Mouse (Mus musculus): ENCODE results near the gene Lin37. TPM values are rescaled to one million over a fixed set of nuclear protein-coding genes. Genes with fewer than 3 reads are reported as not detected.

The Lin37 gene
- polyA plus RNA-seq (2011; ENCODE audit: insufficient read depth, insufficient read length, low replicate concordance, missing spikeins), result 22.2 and 47.7 TPM in 2 replicates

- Histone ChIP-seq H3K27ac (ENCODE audit: control insufficient read depth, insufficient read depth, low read depth, low read length, poor library complexity) (peak within 1 kb of the TSS; percentile 66), H3K4me3 (replicated peaks; ENCODE audit: control insufficient read depth, low read depth, low read length) (peak within 1 kb of the TSS; percentile 81), H3K4me1 (ENCODE audit: control insufficient read depth, insufficient read depth, low read length) (peaks cover 3% of the 10 kb centered on the region; the same call in 1 of the 2 replicates)
- TF ChIP-seq POLR2A (IDR thresholded peaks at IDR 0.05; ENCODE audit: borderline replicate concordance, control insufficient read depth, low read depth, low read length) (peak; percentile 62; the same call in 1 of the 2 replicates), CTCF (IDR thresholded peaks at IDR 0.05; ENCODE audit: control insufficient read depth, insufficient read depth, low read length) (no peak)
- WGBS, result under 1% methylated on average over 20 of the region's 20 CpGs
These were observed at the start of gene Lin37 for GRCm38 (mm10) chr7:30559443-30559954. TSS of gene Lin37 (minus strand) at chr7:30559838.

- H3K4me3 ChIP-seq (replicated peaks; ENCODE audit: control insufficient read depth, low read depth, low read length), result no peak overlapping the region
- H3K4me1 ChIP-seq (ENCODE audit: control insufficient read depth, insufficient read depth, low read length), result no peaks in the 10 kb centered on the region
- TF ChIP-seq POLR2A (IDR thresholded peaks at IDR 0.05; ENCODE audit: borderline replicate concordance, control insufficient read depth, low read depth, low read length) (no peak), CTCF (IDR thresholded peaks at IDR 0.05; ENCODE audit: control insufficient read depth, insufficient read depth, low read length) (no peak)
- no peak overlapping the region for H3K27ac ChIP-seq (ENCODE audit: control insufficient read depth, insufficient read depth, low read depth, low read length, poor library complexity)
- WGBS, result 57% methylated on average over 16 of the region's 16 CpGs
These were observed 48.8 kb upstream of the Lin37 start for GRCm38 (mm10) chr7:30608476-30608875.

- 16% methylated on average over 8 of the region's 8 CpGs for WGBS
- H3K27ac ChIP-seq (ENCODE audit: control insufficient read depth, insufficient read depth, low read depth, low read length, poor library complexity), result no peak overlapping the region
- no peaks in the 10 kb centered on the region for H3K4me1 ChIP-seq (ENCODE audit: control insufficient read depth, insufficient read depth, low read length)
- TF ChIP-seq POLR2A (IDR thresholded peaks at IDR 0.05; ENCODE audit: borderline replicate concordance, control insufficient read depth, low read depth, low read length) (no peak), CTCF (IDR thresholded peaks at IDR 0.05; ENCODE audit: control insufficient read depth, insufficient read depth, low read length) (peak; percentile 83)
- H3K4me3 ChIP-seq (replicated peaks; ENCODE audit: control insufficient read depth, low read depth, low read length), result no peak overlapping the region
These were observed 48.2 kb upstream of the Lin37 start for GRCm38 (mm10) chr7:30607706-30608309.

GRCm38 (mm10) chr7:30604944-30605343 is 45.3 kb upstream of the Lin37 start:
- H3K4me3 ChIP-seq (replicated peaks; ENCODE audit: control insufficient read depth, low read depth, low read length), result no peak overlapping the region
- TF ChIP-seq POLR2A (IDR thresholded peaks at IDR 0.05; ENCODE audit: borderline replicate concordance, control insufficient read depth, low read depth, low read length) (no peak), CTCF (IDR thresholded peaks at IDR 0.05; ENCODE audit: control insufficient read depth, insufficient read depth, low read length) (no peak)
- H3K4me1 ChIP-seq (ENCODE audit: control insufficient read depth, insufficient read depth, low read length), result no peaks in the 10 kb centered on the region; the same call in 1 of the 2 replicates
- WGBS, result 83% methylated on average over 8 of the region's 8 CpGs
- H3K27ac ChIP-seq (ENCODE audit: control insufficient read depth, insufficient read depth, low read depth, low read length, poor library complexity), result no peak overlapping the region

- TF ChIP-seq CTCF (IDR thresholded peaks at IDR 0.05; ENCODE audit: control insufficient read depth, insufficient read depth, low read length), result no peak
- no peak for TF ChIP-seq POLR2A (IDR thresholded peaks at IDR 0.05; ENCODE audit: borderline replicate concordance, control insufficient read depth, low read depth, low read length)
These were observed 44.8 kb upstream of the Lin37 start for GRCm38 (mm10) chr7:30604424-30604823.

GRCm38 (mm10) chr7:30602583-30602982 is 42.9 kb upstream of the Lin37 start:
- no peaks in the 10 kb centered on the region; the same call in 1 of the 2 replicates for H3K4me1 ChIP-seq (ENCODE audit: control insufficient read depth, insufficient read depth, low read length)
- H3K4me3 ChIP-seq (replicated peaks; ENCODE audit: control insufficient read depth, low read depth, low read length), result no peak overlapping the region
- WGBS, result 78% methylated on average over 3 of the region's 3 CpGs
- no peak for TF ChIP-seq CTCF (IDR thresholded peaks at IDR 0.05; ENCODE audit: control insufficient read depth, insufficient read depth, low read length)
- TF ChIP-seq POLR2A (IDR thresholded peaks at IDR 0.05; ENCODE audit: borderline replicate concordance, control insufficient read depth, low read depth, low read length), result no peak
- H3K27ac ChIP-seq (ENCODE audit: control insufficient read depth, insufficient read depth, low read depth, low read length, poor library complexity), result no peak overlapping the region

More at GRCm38 (mm10) chr7:30604424-30604823, 44.8 kb upstream of the Lin37 start:
- Histone ChIP-seq H3K4me3 (replicated peaks; ENCODE audit: control insufficient read depth, low read depth, low read length) (no peak overlapping the region), H3K27ac (ENCODE audit: control insufficient read depth, insufficient read depth, low read depth, low read length, poor library complexity) (no peak overlapping the region), H3K4me1 (ENCODE audit: control insufficient read depth, insufficient read depth, low read length) (no peaks in the 10 kb centered on the region; the same call in 1 of the 2 replicates)
- WGBS, result 42% methylated on average over 8 of the region's 8 CpGs

- 65% methylated on average over 7 of the region's 7 CpGs for WGBS
- no peak for TF ChIP-seq POLR2A (IDR thresholded peaks at IDR 0.05; ENCODE audit: borderline replicate concordance, control insufficient read depth, low read depth, low read length)
- TF ChIP-seq CTCF (IDR thresholded peaks at IDR 0.05; ENCODE audit: control insufficient read depth, insufficient read depth, low read length), result no peak
- H3K27ac ChIP-seq (ENCODE audit: control insufficient read depth, insufficient read depth, low read depth, low read length, poor library complexity), result no peak overlapping the region
These were observed 41.0 kb upstream of the Lin37 start for GRCm38 (mm10) chr7:30600651-30601050.

GRCm38 (mm10) chr7:30599933-30600353 is 40.3 kb upstream of the Lin37 start:
- WGBS, result 5% methylated on average over 16 of the region's 16 CpGs
- H3K27ac ChIP-seq (ENCODE audit: control insufficient read depth, insufficient read depth, low read depth, low read length, poor library complexity), result no peak overlapping the region
- H3K4me3 ChIP-seq (replicated peaks; ENCODE audit: control insufficient read depth, low read depth, low read length), result no peak overlapping the region
- no peak for TF ChIP-seq POLR2A (IDR thresholded peaks at IDR 0.05; ENCODE audit: borderline replicate concordance, control insufficient read depth, low read depth, low read length)
- TF ChIP-seq CTCF (IDR thresholded peaks at IDR 0.05; ENCODE audit: control insufficient read depth, insufficient read depth, low read length), result no peak
- H3K4me1 ChIP-seq (ENCODE audit: control insufficient read depth, insufficient read depth, low read length), result no peaks in the 10 kb centered on the region; the same call in 1 of the 2 replicates

More at GRCm38 (mm10) chr7:30600651-30601050, 41.0 kb upstream of the Lin37 start:
- no peak overlapping the region for H3K4me3 ChIP-seq (replicated peaks; ENCODE audit: control insufficient read depth, low read depth, low read length)
- H3K4me1 ChIP-seq (ENCODE audit: control insufficient read depth, insufficient read depth, low read length), result no peaks in the 10 kb centered on the region; the same call in 1 of the 2 replicates
